Mouse (Mus musculus) bone marrow, adult 2 months (tissue): ENCODE measurements at regions not wholly inside any gene's neighbourhood (a gene's known extent, or its start where the extent isn't known, plus 50 kb on each side); places are given as distances from the start of the nearest gene placed in this dataset.

Source experiments
- H3K27ac ChIP-seq: fragments of 200-500 bp; 2 replicates; pipeline ENCODE4 v1.5.1; 2012; ENCODE audit warnings: low read depth, mild to moderate bottlenecking, control low read depth, inconsistent platforms, low read length; ENCODE audit not compliant: control insufficient read depth, poor library complexity, insufficient read depth
- H3K4me1 ChIP-seq: fragments of 200-500 bp; 2 replicates; pipeline ENCODE4 v1.6.1; 2011; ENCODE audit warnings: low read length; ENCODE audit not compliant: control insufficient read depth, insufficient read depth
- H3K4me3 ChIP-seq: fragments of 200-500 bp; replicated peaks from 2 replicates; pipeline ENCODE3; 2011; ENCODE audit warnings: mild to moderate bottlenecking, low read depth, low read length, control low read depth; ENCODE audit not compliant: control insufficient read depth
- CTCF ChIP-seq: fragments of 200-500 bp; IDR thresholded peaks from 2 replicates; pipeline ENCODE4 v1.5.1; 2011; ENCODE audit warnings: low read length, control low read depth; ENCODE audit not compliant: control insufficient read depth, insufficient read depth
- POLR2A ChIP-seq: fragments of 200-500 bp; IDR thresholded peaks from 2 replicates; pipeline ENCODE4 v1.6.1; 2011; ENCODE audit warnings: low read depth, mild to moderate bottlenecking, control low read depth, low read length, borderline replicate concordance; ENCODE audit not compliant: control insufficient read depth
- WGBS: fragments of 180-500 bp; shearing (Covaris S2); methylation state at CpG from one replicate; pipeline ENCODE4 v1.1.7; 2018; 5-methylcytosine and 5-hydroxymethylcytosine counted together

DNA sequence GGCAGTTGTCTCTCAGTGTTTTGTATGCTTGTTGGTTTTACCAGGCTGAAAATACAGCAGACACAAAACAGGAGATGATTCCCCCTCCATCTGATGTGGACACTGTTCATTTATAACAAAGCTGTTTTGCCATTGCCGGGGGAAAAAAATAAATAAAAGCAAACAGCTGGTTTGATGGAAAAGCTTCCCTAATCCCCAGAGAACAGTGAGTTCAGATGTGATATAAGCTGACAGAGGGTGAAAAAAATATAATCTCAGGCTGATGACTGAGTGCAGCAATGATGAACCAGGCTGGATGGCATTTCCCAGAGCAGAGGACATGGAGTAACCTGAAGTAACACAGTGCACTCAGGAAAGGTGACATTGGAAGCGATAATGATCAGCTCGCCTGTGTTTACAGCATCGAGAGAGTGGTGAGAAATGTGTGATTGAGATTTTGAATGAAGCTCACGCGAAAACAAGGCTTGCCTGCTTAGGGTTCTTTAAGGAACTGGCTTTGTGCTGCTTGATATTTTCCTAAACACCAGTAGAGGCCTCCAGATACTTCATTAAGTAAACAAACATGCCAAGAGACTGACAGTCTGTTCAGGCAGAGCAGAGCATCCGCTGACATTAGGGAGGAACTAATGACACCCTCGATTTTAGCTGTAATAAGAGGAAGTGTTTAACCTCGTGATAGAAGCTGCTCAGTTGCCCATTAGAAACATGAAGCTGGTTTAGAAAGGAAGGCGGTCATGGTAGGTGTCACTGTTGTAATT, 221.9 kb upstream of the Mmadhc start:
- WGBS, result 45% methylated on average over 10 of the region's 10 CpGs

DNA sequence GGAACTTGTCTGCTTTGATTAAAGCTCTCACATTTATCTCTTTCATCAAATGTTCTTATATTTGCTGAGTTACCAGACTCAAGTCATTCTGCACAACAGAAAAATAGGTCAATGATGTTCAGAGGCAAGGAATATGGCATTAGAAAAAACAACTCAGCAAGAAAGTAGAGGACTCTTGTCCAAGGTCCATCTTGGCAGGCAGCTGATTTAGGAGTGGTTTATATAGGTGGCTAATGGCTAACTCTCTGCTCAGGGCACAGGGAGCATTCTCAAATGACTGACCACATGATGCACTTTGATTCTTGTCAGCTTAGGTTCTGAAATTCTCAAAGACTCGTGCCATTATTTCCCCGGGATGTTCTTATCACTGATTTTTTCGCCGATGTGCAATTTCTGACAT, 216.7 kb upstream of the Mmadhc start:
- Histone ChIP-seq H3K4me1 (no peaks in the 10 kb centered on the region), H3K27ac (no peak overlapping the region), H3K4me3 (no peak overlapping the region)
- 84% methylated on average over 4 of the region's 4 CpGs for WGBS
- no peak for TF ChIP-seq CTCF

More for the DNA sequence above, 221.9 kb upstream of the Mmadhc start:
- Histone ChIP-seq H3K4me1 (no peaks in the 10 kb centered on the region), H3K27ac (0 out of 2 replicates have a peak overlapping the region, but pooled peaks have one; percentile 10), H3K4me3 (no peak overlapping the region)
- TF ChIP-seq POLR2A, result no peak
- no peak for TF ChIP-seq CTCF

DNA sequence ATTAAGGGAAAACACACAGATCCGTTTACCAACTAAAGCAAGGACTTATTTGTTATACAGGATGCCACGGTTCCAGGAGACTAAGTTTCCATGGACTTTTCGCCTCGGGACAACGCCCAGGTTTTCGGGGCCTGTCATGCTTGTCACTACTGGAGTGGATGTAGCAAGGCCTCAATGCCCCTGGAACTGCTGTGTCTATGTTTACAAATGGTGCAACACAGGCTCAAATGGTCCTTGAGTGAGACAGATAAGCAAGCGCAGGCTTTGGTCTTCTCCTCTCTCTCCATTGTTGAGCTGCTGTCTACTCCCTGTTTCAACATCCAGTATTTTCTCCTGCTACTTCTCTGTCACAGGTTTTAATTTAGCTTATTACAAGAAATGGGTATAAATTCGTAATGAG, 202.1 kb upstream of the Mmadhc start:
- Histone ChIP-seq H3K27ac (no peak overlapping the region), H3K4me1 (no peaks in the 10 kb centered on the region), H3K4me3 (no peak overlapping the region)
- no peak for TF ChIP-seq CTCF
- no peak for TF ChIP-seq POLR2A
- 86% methylated on average over 8 of the region's 8 CpGs for WGBS

DNA sequence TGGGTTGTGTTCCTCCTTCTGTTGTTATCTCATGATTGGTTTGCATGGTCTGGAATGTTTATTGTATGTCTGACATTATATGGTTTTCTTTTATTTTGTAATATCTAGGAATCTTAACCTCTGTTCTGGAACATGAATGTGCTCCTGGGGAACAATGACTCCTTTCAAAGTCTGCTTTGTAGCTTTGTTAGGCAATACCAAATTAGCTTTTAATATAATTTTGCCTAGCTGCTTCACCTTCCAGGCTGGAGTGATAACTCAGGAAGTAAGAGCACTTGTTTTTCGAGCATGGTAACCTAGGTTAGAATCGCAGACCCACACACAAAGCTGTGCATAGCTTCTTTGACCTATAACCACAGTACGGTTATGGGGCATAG, 199.4 kb upstream of the Mmadhc start:
- no peak overlapping the region for H3K27ac ChIP-seq
- H3K4me1 ChIP-seq, result no peaks in the 10 kb centered on the region
- no peak overlapping the region for H3K4me3 ChIP-seq
- WGBS, result 82% methylated on average over 3 of the region's 3 CpGs
- no peak for TF ChIP-seq POLR2A

DNA sequence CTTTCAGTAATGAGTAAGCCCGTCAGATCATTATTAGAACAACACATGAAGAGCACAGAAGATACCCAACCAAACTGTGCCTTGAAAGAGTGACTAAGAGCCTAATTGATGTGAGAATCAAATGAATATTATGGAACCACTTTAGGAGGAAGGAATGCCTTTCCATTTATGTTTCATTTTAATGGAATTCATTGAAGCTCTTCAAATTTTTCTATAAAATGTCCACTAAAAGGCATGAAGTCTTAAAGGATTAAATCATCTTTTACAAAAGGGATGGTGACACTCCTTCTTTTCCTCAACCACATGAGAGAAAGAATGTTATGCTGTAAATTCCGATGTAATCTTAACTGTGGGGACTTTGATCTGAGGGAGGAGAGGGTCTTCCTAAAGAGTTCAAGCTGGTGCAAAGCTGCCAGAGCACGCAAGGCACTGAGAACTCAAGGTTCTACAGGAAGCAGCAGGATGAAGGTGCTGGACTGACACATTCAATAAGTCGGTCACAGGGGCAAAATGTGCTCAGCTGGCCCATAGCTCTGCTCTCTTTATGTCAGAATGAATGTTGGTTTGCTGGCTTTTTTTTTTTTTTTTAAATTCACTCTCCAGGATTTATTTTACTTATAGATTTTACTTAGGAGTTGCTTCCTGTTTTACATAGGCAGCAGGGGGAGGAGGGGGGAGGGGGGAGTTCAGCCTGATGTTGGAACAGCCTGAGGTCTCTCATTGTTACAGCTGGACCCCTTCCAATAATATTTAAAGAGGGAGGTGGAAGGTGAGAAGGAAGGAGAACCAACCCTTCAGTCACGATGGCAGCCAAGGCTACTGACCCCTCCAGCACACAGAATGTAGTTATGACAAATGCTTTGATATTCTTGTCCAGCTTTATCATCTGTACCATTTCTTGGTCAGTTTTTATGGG, 198.8 kb upstream of the Mmadhc start:
- WGBS, result 57% methylated on average over 5 of the region's 5 CpGs
- Histone ChIP-seq H3K4me1 (no peaks in the 10 kb centered on the region), H3K27ac (no peak overlapping the region), H3K4me3 (no peak overlapping the region)
- TF ChIP-seq POLR2A, result no peak
- TF ChIP-seq CTCF, result no peak

DNA sequence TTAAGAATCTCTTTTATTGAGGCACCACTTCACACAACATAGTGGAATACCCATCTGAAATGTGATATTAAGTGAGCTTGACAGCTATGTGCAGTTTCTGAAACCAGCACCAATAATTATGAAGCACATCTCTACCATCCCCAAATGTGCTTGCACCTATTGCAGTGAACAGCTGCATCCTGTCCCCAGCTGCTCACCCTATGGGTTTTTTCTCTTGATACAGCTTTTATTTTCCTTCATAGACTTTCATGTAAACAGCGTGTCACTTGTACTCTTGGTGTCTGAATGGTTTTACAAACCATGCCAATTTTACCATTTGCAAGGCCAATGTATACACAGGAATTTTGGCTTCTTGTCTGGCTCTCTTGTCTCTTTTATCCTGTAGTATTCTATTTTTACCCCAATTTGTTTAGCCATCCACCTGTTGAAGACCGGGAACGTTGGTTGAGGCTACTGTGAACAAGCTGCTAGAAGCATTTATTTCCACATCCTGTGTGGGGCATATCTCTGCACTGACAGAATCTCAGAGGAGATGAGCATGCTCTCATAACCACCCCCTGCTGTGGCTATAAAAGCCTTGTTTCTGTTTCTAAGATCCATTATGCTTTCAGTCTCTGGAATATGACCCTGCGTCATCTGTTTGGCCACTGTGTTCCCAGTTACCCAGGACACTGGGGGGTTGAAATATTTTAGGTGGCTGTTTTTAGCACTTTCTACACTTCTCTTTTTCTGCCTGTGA, 197.2 kb upstream of the Mmadhc start:
- WGBS, result 52% methylated on average over 4 of the region's 4 CpGs
- TF ChIP-seq POLR2A (no peak), CTCF (no peak)
- H3K4me3 ChIP-seq, result no peak overlapping the region
- H3K27ac ChIP-seq, result no peak overlapping the region
- H3K4me1 ChIP-seq, result no peaks in the 10 kb centered on the region

DNA sequence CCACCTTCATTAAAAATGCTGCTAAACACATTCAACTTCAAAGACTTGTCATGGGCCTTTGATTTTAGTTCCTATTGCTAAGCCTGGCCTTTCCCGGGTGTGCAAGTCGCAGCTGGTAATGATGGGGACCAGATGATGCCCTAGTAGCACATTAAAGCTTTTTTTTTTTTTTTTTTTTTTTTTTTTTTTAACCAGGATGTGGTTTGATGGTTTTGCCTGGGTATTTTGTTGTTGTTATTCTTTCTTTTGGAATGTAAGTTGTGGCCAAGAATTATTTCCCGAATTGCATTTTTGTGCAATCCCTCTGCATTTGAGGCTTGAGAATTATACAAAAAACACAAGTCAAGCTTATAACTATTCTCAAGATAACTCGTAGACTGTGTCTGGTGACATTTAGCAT, 167.2 kb upstream of the Mmadhc start:
- 59% methylated on average over 4 of the region's 4 CpGs for WGBS
- TF ChIP-seq POLR2A (no peak), CTCF (no peak)
- H3K4me3 ChIP-seq, result no peak overlapping the region
- no peaks in the 10 kb centered on the region for H3K4me1 ChIP-seq
- H3K27ac ChIP-seq, result no peak overlapping the region

DNA sequence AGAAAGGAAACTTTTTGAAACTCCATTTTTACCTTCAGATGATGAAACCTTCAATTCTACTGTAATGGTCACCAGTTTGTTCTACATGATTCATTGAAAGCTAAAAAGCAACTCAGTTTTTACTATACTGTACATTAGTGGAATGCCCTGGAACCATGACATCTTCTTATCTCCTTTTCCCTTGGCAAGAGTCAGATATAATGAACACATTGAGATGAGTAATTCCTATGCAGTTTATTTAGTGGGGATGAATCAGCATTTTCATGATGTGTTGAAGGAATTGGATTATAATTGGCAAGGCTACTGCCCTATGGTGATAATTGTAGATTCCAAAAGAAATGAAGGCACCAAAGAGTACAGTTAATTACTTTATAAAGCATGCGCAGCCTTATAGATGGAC, 165.8 kb upstream of the Mmadhc start:
- no peak overlapping the region for H3K27ac ChIP-seq
- H3K4me1 ChIP-seq, result no peaks in the 10 kb centered on the region
- TF ChIP-seq POLR2A, result no peak
- TF ChIP-seq CTCF, result no peak
- WGBS, result 90% methylated on average over 1 of the region's 1 CpGs
- no peak overlapping the region for H3K4me3 ChIP-seq
